Mouse (Mus musculus): ENCODE measurements around the gene Rimbp3. TPM values are rescaled to one million over a fixed set of nuclear protein-coding genes. Genes with fewer than 3 reads are reported as not detected.
"Not testable (repeated sequence)": the region's sequence is repeated elsewhere in the genome, so short reads cannot be mapped to it uniquely, and the experiment has no call there.

Gene Rimbp3
- polyA plus RNA-seq, 1 experiment from 2014 or later = 0.52 TPM

DNA sequence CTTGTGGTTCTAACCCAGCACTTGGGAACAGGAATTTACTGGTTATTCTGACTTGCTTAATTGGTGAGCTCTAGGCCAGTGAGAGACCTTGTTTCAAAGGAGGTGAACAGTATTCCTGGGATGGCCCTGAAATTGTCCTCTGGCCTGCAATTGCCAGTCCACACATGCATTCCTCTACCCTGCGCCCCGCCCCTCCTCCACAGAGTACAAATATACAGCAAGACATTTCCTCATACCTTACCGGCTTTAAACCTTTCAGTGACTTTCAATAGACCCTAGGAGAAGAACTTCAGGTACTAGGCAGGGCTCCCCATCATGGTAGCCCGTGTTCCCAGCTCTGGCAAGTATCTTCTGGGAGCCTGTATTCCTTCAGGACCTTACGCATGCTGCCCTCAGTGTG lies 17.2 kb downstream of the Rimbp3 start:
- no peak overlapping the region for H3K4me3 ChIP-seq
- H3K4me2 ChIP-seq (replicated peaks) = no peak overlapping the region
- H3K4me1 ChIP-seq = no peaks in the 10 kb centered on the region
- WGBS = 89% methylated on average over 5 of the region's 5 CpGs
- H3K9me3 ChIP-seq = peaks cover 5% of the 10 kb centered on the region; the same call in 1 of the 2 replicates
- H3K36me3 ChIP-seq = no peaks in the 10 kb centered on the region
- H3K27me3 ChIP-seq = no peaks in the 10 kb centered on the region
- no peak for ATAC-seq (ENCODE audit: insufficient number of reproducible peaks, insufficient read depth, low FRiP score, low TSS enrichment)
- H3K27ac ChIP-seq = no peak overlapping the region
- no peak overlapping the region for H3K9ac ChIP-seq

DNA sequence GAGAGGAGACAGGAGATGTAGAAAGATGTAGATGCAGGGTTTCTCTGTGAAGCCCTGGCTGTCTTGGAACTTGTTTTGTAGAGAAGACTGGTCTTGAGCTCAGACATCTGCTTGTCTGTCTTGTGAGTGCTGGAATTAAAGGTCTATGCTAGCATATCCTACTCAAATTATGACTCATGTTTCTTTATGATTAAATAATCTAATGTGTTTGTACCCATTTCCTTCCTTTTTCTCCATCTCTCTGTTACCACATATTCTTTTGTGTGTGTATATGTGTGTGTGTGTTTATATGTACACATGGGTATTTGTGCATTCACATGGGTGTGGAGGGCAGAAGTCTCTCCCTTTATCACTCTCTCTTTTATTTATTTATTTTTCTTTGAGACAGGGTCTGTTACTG lies 18.1 kb downstream of the Rimbp3 start:
- Histone ChIP-seq H3K9me3 (peaks cover 5% of the 10 kb centered on the region; the same call in 1 of the 2 replicates), H3K9ac (no peak overlapping the region), H3K27me3 (no peaks in the 10 kb centered on the region), H3K4me2 (replicated peaks) (no peak overlapping the region), H3K4me1 (no peaks in the 10 kb centered on the region), H3K27ac (no peak overlapping the region), H3K4me3 (no peak overlapping the region), H3K36me3 (no peaks in the 10 kb centered on the region)
- ATAC-seq (ENCODE audit: insufficient number of reproducible peaks, insufficient read depth, low FRiP score, low TSS enrichment) = no peak

DNA sequence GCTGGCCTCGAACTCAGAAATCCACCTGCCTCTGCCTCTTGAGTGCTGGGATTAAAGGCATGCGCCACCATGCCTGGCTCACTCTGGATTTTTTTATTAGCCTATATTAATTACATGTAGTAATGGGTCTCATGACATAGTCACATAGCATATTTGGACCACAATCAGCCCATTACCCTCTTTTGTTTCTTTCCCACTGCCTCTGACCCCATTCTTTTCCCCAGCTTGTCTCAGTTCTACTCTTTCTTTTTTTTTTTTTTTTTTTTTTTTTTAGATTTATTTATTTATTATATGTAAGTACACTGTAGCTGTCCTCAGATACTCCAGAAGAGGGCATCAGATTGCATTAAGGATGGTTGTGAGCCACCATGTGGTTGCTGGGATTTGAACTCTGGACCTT lies 23.1 kb downstream of the Rimbp3 start:
- not testable (repeated sequence) for H3K27ac ChIP-seq; ATAC-seq (ENCODE audit: insufficient number of reproducible peaks, insufficient read depth, low FRiP score, low TSS enrichment); H3K4me3 ChIP-seq; H3K9ac ChIP-seq; H3K4me2 ChIP-seq (replicated peaks); H3K36me3 ChIP-seq; H3K9me3 ChIP-seq; H3K27me3 ChIP-seq
- peaks cover 21% of the 10 kb centered on the region for H3K4me1 ChIP-seq
- 93% methylated on average over 2 of the region's 2 CpGs for WGBS

DNA sequence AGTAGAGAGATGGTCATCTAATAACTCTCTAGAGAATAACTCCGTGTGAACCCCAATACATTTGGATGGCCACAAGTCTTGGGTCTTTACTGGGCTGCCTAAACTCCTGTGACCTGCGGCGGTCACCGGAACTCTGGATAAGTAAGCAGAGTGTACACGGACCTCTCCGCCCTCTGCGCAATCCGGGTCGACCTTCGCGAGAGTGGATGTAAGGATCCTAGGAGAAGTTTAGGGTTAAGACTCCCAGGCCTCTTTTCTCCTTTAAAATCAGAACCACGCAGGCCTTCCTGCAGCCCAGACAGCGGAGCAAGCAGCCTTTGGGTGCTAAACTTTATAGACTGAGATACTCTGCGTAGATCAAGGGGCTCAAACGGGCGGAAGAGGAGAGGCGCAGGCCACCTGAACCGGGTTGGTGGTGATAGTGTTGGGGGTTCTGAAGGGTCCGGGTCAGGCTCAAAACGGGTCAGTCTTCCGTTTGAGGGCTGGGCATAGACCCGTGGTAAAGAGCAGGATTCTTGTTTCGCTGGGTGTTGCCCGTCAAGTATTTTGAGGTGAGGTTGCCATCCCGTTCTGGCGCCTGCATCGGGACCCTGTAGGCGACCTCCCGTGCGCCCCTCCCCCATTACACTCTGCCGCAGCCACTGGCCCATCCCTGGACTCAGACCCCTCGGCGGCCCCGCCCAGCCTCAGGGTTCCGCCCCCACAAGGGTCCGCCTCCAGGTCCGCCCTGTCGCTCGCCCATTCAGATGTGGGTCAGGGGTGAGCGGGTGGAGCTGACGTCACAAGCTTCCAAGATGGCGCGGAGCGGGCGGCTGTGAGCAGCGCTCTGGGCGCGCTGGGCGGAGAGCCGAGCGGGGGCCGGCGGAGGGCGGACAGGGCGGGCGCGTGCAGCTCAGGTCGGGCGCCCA lies 24.6 kb downstream of the Rimbp3 start, which contains the start of gene Hic2:
TSS of gene Hic2 (plus strand) at position 779 of the 908 bp plus-strand sequence.
- WGBS = under 1% methylated on average over 59 of the region's 59 CpGs

DNA sequence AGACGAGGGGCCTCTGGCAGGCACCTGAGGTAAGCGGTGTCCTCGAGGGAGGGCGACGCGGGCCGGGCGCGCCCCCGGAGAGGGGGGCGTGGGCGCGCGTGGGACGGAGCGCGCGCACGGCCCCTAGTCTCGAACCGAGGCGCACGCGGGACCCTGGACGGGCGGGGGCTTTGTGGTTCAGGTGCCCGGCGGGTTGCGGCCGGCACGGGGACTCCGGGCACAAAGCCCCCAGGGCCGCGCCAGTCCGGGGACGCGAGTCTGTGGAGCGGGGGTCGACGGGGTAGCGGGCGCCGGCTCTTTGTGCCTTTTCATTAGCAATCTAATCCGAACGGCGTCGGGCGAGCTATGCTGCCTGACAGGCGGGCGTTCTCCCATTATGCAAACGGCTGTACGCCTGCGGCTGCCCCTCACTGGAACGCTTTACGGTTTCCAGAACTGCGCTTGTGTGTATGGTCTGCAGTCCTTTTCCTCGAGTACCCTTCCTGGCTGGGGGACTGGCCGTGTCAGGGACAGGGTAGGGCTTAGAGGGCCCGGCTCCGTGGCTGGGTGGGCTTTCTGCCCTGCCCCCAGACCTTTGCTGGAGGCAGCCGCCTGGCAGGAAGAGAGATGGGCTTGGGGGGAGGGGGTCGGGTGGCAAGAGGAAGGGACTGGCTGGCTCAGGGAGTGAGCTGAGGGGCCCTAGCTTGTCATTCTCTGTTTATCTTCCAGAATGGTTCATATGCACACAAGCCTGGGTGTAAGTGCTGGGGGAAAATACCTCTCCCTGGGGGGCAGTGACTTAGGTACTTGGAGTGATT lies 25.5 kb downstream of the Rimbp3 start:
- H3K4me2 ChIP-seq (replicated peaks) = peak overlapping the region; percentile 94
- WGBS = under 1% methylated on average over 62 of the region's 62 CpGs
- H3K36me3 ChIP-seq = no peaks in the 10 kb centered on the region
- H3K9me3 ChIP-seq = peaks cover 5% of the 10 kb centered on the region; the same call in 1 of the 2 replicates
- peak overlapping the region; percentile 88 for H3K4me3 ChIP-seq
- peak overlapping the region; percentile 75 for H3K9ac ChIP-seq
- peak; percentile 68 for ATAC-seq (ENCODE audit: insufficient number of reproducible peaks, insufficient read depth, low FRiP score, low TSS enrichment)
- H3K27me3 ChIP-seq = no peaks in the 10 kb centered on the region
- H3K27ac ChIP-seq = peak overlapping the region; percentile 92
- peaks cover 24% of the 10 kb centered on the region for H3K4me1 ChIP-seq

More for the DNA sequence above, 24.6 kb downstream of the Rimbp3 start, which contains the start of gene Hic2:
- peak within 1 kb of the TSS; percentile 92 for H3K27ac ChIP-seq
- peaks cover 22% of the 10 kb centered on the region for H3K4me1 ChIP-seq
- H3K27me3 ChIP-seq = no peaks in the 10 kb centered on the region
- H3K4me3 ChIP-seq = peak within 1 kb of the TSS; percentile 88
- ATAC-seq (ENCODE audit: insufficient number of reproducible peaks, insufficient read depth, low FRiP score, low TSS enrichment) = peak; percentile 98
- H3K36me3 ChIP-seq = no peaks in the 10 kb centered on the region
- H3K9ac ChIP-seq = peak within 1 kb of the TSS; percentile 75
- H3K9me3 ChIP-seq = peaks cover 5% of the 10 kb centered on the region; the same call in 1 of the 2 replicates
- peak within 1 kb of the TSS; percentile 94 for H3K4me2 ChIP-seq (replicated peaks)

DNA sequence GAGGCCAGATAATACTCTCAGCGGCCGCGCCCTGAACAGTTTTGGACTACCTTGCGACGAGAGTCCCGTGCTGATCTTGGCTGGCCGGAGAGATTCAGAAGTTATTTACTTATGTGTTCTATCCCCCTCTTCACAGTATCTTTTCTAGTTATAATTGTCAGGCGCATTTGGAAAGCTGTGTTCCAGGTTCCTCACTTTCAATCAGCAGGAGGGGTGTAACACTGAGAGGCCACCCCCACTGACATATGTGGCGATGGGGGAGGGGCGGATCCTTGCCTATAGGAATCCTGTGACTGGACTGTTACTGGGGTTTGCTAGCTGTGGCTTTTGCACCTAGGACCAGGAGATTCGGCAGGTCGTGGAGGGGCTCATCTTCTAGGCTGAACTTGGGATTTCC lies 26.1 kb downstream of the Rimbp3 start:
- H3K4me2 ChIP-seq (replicated peaks) = peak overlapping the region; percentile 94

DNA sequence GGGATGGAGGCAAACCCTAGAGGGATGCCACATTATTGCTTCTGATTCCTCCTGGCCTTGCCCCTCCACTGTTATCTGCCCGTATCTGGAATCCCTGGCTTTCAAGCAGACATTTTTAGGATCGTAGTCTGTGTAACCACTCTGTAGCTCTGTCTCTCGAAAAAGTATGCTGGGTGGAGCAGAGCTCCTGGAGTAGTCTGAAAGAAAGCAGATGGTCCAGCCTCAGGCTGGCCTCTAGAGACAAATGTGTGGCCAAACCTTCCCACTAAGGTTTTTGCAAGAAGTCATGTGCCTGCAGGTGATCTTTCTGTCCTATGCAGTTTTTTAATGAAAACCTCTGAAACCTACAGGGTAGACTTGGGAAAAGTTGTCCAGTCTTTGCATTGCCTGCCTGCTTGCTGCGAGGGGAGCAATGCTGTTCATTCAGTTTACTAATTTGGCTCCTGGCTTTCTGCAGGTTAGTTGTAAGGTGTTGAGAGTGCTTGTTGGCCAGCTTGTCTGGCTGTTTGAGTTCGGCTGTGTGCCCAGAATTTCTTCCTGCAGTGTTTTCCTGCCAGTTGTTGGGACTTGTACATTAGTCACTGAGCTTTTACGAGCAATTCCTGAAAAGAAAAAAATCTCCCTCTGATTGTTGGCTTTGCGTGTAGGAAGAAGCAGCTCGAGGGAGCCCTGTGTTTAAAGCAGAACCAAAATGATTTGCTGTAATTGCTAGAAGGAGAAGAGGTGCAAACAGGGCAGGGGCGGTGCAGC lies 26.7 kb downstream of the Rimbp3 start:
- peak overlapping the region; percentile 88 for H3K4me3 ChIP-seq
- no peaks in the 10 kb centered on the region for H3K36me3 ChIP-seq
- peak overlapping the region; percentile 75 for H3K9ac ChIP-seq
- WGBS = 46% methylated on average over 9 of the region's 9 CpGs
- peaks cover 32% of the 10 kb centered on the region for H3K4me1 ChIP-seq
- no peaks in the 10 kb centered on the region; the same call in 1 of the 2 replicates for H3K9me3 ChIP-seq
- H3K27me3 ChIP-seq = no peaks in the 10 kb centered on the region
- ATAC-seq (ENCODE audit: insufficient number of reproducible peaks, insufficient read depth, low FRiP score, low TSS enrichment) = no peak
- H3K4me2 ChIP-seq (replicated peaks) = peak overlapping the region; percentile 94
- H3K27ac ChIP-seq = peak overlapping the region; percentile 38; the same call in 1 of the 2 replicates

More for the DNA sequence above, 26.1 kb downstream of the Rimbp3 start:
- no peak for ATAC-seq (ENCODE audit: insufficient number of reproducible peaks, insufficient read depth, low FRiP score, low TSS enrichment)
- H3K4me3 ChIP-seq = peak overlapping the region; percentile 88
- H3K4me1 ChIP-seq = peaks cover 27% of the 10 kb centered on the region
- WGBS = 2% methylated on average over 12 of the region's 12 CpGs
- H3K9me3 ChIP-seq = peaks cover 4% of the 10 kb centered on the region; the same call in 1 of the 2 replicates
- H3K36me3 ChIP-seq = no peaks in the 10 kb centered on the region
- H3K9ac ChIP-seq = peak overlapping the region; percentile 75
- H3K27me3 ChIP-seq = no peaks in the 10 kb centered on the region
- H3K27ac ChIP-seq = peak overlapping the region; percentile 92

DNA sequence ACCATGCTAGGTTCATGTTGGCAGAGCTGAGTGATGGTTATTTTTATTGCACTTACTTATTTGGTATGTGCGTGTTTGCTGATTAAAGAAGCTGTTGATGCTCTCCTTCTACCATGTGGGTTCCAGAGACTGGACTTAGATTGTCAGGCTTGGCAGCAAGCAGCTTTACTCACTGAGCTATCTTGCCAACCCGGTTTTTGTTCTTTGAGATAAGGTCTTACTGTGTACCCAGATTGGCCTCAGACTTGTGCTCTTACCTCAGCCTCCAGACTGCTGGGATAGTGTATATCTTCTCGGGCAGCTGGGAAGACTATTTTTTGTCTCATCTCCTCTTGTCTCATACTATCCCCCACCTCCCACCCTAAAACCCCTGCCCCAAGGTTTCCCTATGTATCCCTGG lies 29.2 kb downstream of the Rimbp3 start:
- Histone ChIP-seq H3K4me3 (no peak overlapping the region), H3K9ac (no peak overlapping the region), H3K4me1 (peaks cover 32% of the 10 kb centered on the region), H3K4me2 (replicated peaks) (no peak overlapping the region), H3K27me3 (no peaks in the 10 kb centered on the region), H3K36me3 (no peaks in the 10 kb centered on the region), H3K9me3 (no peaks in the 10 kb centered on the region), H3K27ac (no peak overlapping the region)
- WGBS = 88% methylated on average over 3 of the region's 3 CpGs
- ATAC-seq (ENCODE audit: insufficient number of reproducible peaks, insufficient read depth, low FRiP score, low TSS enrichment) = no peak

DNA sequence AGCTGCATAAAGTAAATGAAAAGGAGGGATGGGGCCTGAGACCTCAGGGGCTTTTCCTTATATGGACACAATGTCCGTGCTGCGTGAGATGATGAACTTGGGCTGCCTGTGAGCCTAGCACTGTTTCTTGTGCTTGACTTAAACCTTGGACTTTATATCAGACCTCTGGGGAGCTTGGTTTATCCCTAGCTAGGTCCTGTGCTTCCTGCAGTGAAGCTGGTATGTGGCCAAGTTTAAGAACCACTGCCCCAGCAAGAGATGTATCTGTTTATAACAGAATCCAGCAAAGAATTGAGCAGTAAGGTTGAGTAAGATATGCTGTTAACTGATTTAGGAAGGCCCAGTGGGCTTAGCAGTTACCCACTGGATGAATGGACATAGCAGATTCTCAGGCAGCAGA lies 31.0 kb downstream of the Rimbp3 start:
- H3K9ac ChIP-seq = no peak overlapping the region
- no peak overlapping the region for H3K27ac ChIP-seq
- no peaks in the 10 kb centered on the region for H3K27me3 ChIP-seq
- no peaks in the 10 kb centered on the region for H3K36me3 ChIP-seq
- WGBS = 76% methylated on average over 2 of the region's 2 CpGs
- no peak overlapping the region for H3K4me2 ChIP-seq (replicated peaks)
- no peak overlapping the region for H3K4me3 ChIP-seq
- peaks cover 40% of the 10 kb centered on the region for H3K4me1 ChIP-seq
- ATAC-seq (ENCODE audit: insufficient number of reproducible peaks, insufficient read depth, low FRiP score, low TSS enrichment) = no peak
- no peaks in the 10 kb centered on the region for H3K9me3 ChIP-seq

DNA sequence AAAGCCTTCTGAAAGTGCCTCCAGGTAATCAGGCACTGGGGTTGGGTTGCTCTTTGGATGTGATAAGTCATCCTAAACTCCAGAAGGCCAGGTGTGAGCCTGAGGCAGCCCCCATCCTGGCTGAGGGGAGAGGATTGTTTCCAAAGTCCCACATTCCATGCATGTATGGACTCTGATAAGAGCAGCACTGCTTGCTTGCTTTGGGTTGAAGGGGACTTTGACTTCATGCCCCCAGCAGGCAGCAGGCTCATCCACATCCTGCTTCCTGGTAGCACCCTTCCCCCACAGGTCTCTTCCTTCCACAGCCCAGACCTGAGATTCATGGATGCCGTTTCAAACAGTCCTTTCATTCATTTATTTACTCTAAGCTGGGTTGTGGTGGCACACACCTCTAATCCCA lies 35.3 kb downstream of the Rimbp3 start:
- Histone ChIP-seq H3K9ac (no peak overlapping the region), H3K27ac (no peak overlapping the region), H3K27me3 (no peaks in the 10 kb centered on the region), H3K4me1 (peaks cover 17% of the 10 kb centered on the region), H3K4me3 (no peak overlapping the region), H3K9me3 (no peaks in the 10 kb centered on the region), H3K4me2 (replicated peaks) (no peak overlapping the region), H3K36me3 (no peaks in the 10 kb centered on the region)
- WGBS = 58% methylated on average over 1 of the region's 1 CpGs
- no peak for ATAC-seq (ENCODE audit: insufficient number of reproducible peaks, insufficient read depth, low FRiP score, low TSS enrichment)

DNA sequence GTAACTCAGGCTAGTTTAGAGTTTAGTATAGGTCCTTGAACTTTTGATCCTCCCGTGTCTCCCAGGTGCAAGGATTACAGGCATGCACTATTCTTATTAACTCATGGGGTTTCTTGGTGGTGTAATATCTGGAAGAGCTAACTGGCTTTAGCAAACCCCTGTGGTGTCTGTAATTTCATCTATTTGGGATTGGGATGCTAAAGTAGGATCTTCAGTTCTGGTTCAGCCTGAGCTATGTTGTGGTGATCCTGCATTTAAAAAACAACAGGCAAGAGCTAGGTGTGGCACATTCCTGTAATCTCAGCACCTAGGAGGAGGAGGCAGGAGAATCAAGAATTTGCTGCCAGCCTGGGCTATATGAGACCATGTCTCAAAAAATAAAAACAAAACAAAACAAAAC lies 36.6 kb downstream of the Rimbp3 start:
- ATAC-seq (ENCODE audit: insufficient number of reproducible peaks, insufficient read depth, low FRiP score, low TSS enrichment) = no peak
- no peak overlapping the region for H3K27ac ChIP-seq
- H3K4me2 ChIP-seq (replicated peaks) = no peak overlapping the region
- no peak overlapping the region for H3K9ac ChIP-seq
- 68% methylated on average over 1 of the region's 1 CpGs for WGBS
- no peak overlapping the region for H3K4me3 ChIP-seq
- peaks cover 8% of the 10 kb centered on the region for H3K4me1 ChIP-seq
- H3K27me3 ChIP-seq = no peaks in the 10 kb centered on the region
- H3K36me3 ChIP-seq = no peaks in the 10 kb centered on the region
- no peaks in the 10 kb centered on the region for H3K9me3 ChIP-seq
